Comparison of ENCODE assay signal across 9 mouse cellular contexts in genomic region chr14:59627142-59627680, GRCm38 (mm10). TPM values are rescaled to one million over a fixed set of nuclear protein-coding genes. Genes with fewer than 3 reads are reported as not detected.
DNase-seq lines count a peak whose midpoint lies in the region; ATAC-seq and TF ChIP-seq lines count a peak whose summit lies in the region.
"Had no signal": no experiment of that assay in that cellular context is flagged by ENCODE, and none has a peak within 500 bp of the region (broad histone marks: within the 10 kb centered on the region; RNA-seq: fewer than 3 reads in every experiment).

No protein-coding gene starts in this region.

- peaks cover 22% of the 10 kb centered on the region for H3K27me3 ChIP-seq in kidney, embryonic 16.5 days (ENCODE audit: insufficient read depth, low read length)
- H3K27me3 ChIP-seq in embryonic facial prominence, embryonic 14.5 days (replicated peaks; ENCODE audit: control insufficient read depth, insufficient read depth, low read length): peaks cover 16% of the 10 kb centered on the region; the same call in 1 of the 2 replicates
- H3K27me3 ChIP-seq in hindbrain, embryonic 15.5 days: peaks cover 7% of the 10 kb centered on the region; the same call in 1 of the 2 replicates
- peaks cover 19% of the 10 kb centered on the region for H3K27me3 ChIP-seq in myocyte (ENCODE audit: control insufficient read depth, insufficient read depth, insufficient read length)

- peak overlapping the region; percentile 49; the same call in 1 of the 2 replicates for H3K9ac ChIP-seq in kidney, embryonic 16.5 days (replicated peaks; ENCODE audit: low read length)
- H3K9ac ChIP-seq in embryonic facial prominence, embryonic 14.5 days (ENCODE audit: low read depth, low read length): peak overlapping the region; percentile 70
- H3K9ac ChIP-seq in hindbrain, embryonic 15.5 days: no peak overlapping the region

- ATAC-seq in kidney, embryonic 16.5 days (ENCODE audit: low FRiP score, low TSS enrichment): no peak
- ATAC-seq in embryonic facial prominence, embryonic 14.5 days (ENCODE audit: low read depth): no peak
- ATAC-seq in hindbrain, embryonic 15.5 days (ENCODE audit: low FRiP score, low read depth): no peak
- no peak for ATAC-seq in erythroid progenitor cell, adult 5-6 weeks (replicated peaks; ENCODE audit: low FRiP score, poor library complexity, severe bottlenecking)

- TF ChIP-seq POLR2A in myocyte (IDR thresholded peaks at IDR 0.05; ENCODE audit: insufficient read length, low read depth): no peak

- intact Hi-C loops in left cerebral cortex, postnatal 36 days (cut with DNase I): loop anchor here (5.0 kb wide), 1 partner anchor 315 kb away; no protein-coding TSS in a partner anchor

- H3K4me3 ChIP-seq in kidney, embryonic 16.5 days (ENCODE audit: low read length): peak overlapping the region; percentile 58
- H3K4me3 ChIP-seq in embryonic facial prominence, embryonic 14.5 days (ENCODE audit: low read depth, low read length): peak overlapping the region; percentile 67
- peak overlapping the region; percentile 62 for H3K4me3 ChIP-seq in hindbrain, embryonic 15.5 days
- peak overlapping the region; percentile 12 for H3K4me3 ChIP-seq in myocyte

- peak overlapping the region; percentile 74 for H3K4me2 ChIP-seq in kidney, embryonic 16.5 days (replicated peaks; ENCODE audit: low read depth, low read length)
- H3K4me2 ChIP-seq in embryonic facial prominence, embryonic 14.5 days (ENCODE audit: low read depth, low read length): peak overlapping the region; percentile 77
- peak overlapping the region; percentile 81 for H3K4me2 ChIP-seq in hindbrain, embryonic 15.5 days
- peak overlapping the region; percentile 16 for H3K4me2 ChIP-seq in myocyte (ENCODE audit: low read depth)

- WGBS in kidney, embryonic 16.5 days: 25% methylated on average over 9 of the region's 9 CpGs
- 29% methylated on average over 9 of the region's 9 CpGs for WGBS in embryonic facial prominence, embryonic 14.5 days
- 35% methylated on average over 9 of the region's 9 CpGs for WGBS in hindbrain, embryonic 15.5 days

- no peaks in the 10 kb centered on the region for H3K9me3 ChIP-seq in kidney, embryonic 16.5 days (ENCODE audit: low read length)
- no peaks in the 10 kb centered on the region for H3K9me3 ChIP-seq in embryonic facial prominence, embryonic 14.5 days (ENCODE audit: control insufficient read depth, low read length)
- H3K9me3 ChIP-seq in hindbrain, embryonic 15.5 days: no peaks in the 10 kb centered on the region

- peak overlapping the region; percentile 9; the same call in 1 of the 2 replicates for H3K27ac ChIP-seq in kidney, embryonic 16.5 days (ENCODE audit: low read length)
- H3K27ac ChIP-seq in embryonic facial prominence, embryonic 14.5 days (replicated peaks; ENCODE audit: low read depth, low read length): peak overlapping the region; percentile 74; the same call in 1 of the 2 replicates
- no peak overlapping the region for H3K27ac ChIP-seq in hindbrain, embryonic 15.5 days (replicated peaks)

- no peak for DNase-seq in kidney, adult 11 months
- no peak for DNase-seq in embryonic facial prominence, embryonic 14.5 days (ENCODE audit: low spot score)
- no peak for DNase-seq in left cerebral cortex, postnatal 36 days (ENCODE audit: low spot score in 2 of 2)
- DNase-seq in frontal cortex, postnatal 10 days (ENCODE audit: low spot score in 2 of 2): no peak

- H3ac ChIP-seq in myocyte (ENCODE audit: control insufficient read depth, insufficient read length): no peak overlapping the region

- no peaks in the 10 kb centered on the region for H3K36me3 ChIP-seq in kidney, embryonic 16.5 days (ENCODE audit: insufficient read depth, low read length)
- peaks cover 21% of the 10 kb centered on the region; the same call in 1 of the 2 replicates for H3K36me3 ChIP-seq in embryonic facial prominence, embryonic 14.5 days (ENCODE audit: control insufficient read depth, insufficient read depth, low read length)
- H3K36me3 ChIP-seq in hindbrain, embryonic 15.5 days: no peaks in the 10 kb centered on the region
- no peaks in the 10 kb centered on the region for H3K36me3 ChIP-seq in myocyte (ENCODE audit: control insufficient read depth, insufficient read depth)
- H3K36me3 ChIP-seq: G1E had no signal

- peaks cover 21% of the 10 kb centered on the region for H3K4me1 ChIP-seq in kidney, embryonic 16.5 days (ENCODE audit: insufficient read depth, low read length)
- 0 out of 2 replicates have a peak, but pooled peaks cover 4% of the 10 kb centered on the region for H3K4me1 ChIP-seq in embryonic facial prominence, embryonic 14.5 days (ENCODE audit: control insufficient read depth, insufficient read depth, low read length)
- H3K4me1 ChIP-seq in hindbrain, embryonic 15.5 days (replicated peaks): peaks cover 25% of the 10 kb centered on the region

- no peaks in the 10 kb centered on the region for H3K79me2 ChIP-seq in myocyte (ENCODE audit: control insufficient read depth, insufficient read depth)

TF ChIP-seq in myocyte, 11 proteins besides CTCF, POLR2A, EP300 and RAD21:
- TF ChIP-seq USF1 (IDR thresholded peaks at IDR 0.05; ENCODE audit: low read depth): no peak
- no peak for TF ChIP-seq REST (IDR thresholded peaks at IDR 0.05; ENCODE audit: insufficient read depth, insufficient read length)
- TF ChIP-seq MYOG (IDR thresholded peaks at IDR 0.05; ENCODE audit: control insufficient read depth in 1 of 3, insufficient read depth in 1 of 3, insufficient read length in 2 of 3, low read depth in 2 of 3): no peak
- TF ChIP-seq CEBPB (IDR thresholded peaks at IDR 0.05; ENCODE audit: insufficient read depth, poor library complexity, severe bottlenecking): no peak
- no peak for TF ChIP-seq E2F4 (IDR thresholded peaks at IDR 0.05; ENCODE audit: insufficient read depth)
- TF ChIP-seq POLR2AphosphoS2 (IDR thresholded peaks at IDR 0.05; ENCODE audit: insufficient read length, low read depth): no peak
- no peak for TF ChIP-seq MYOD1 (IDR thresholded peaks at IDR 0.05; ENCODE audit: control insufficient read depth in 1 of 3, insufficient read length in 2 of 3, low read depth in 2 of 3)
- no peak for TF ChIP-seq TCF12 (IDR thresholded peaks at IDR 0.05; ENCODE audit: insufficient read depth, poor library complexity, severe bottlenecking)
- TF ChIP-seq MAX (IDR thresholded peaks at IDR 0.05; ENCODE audit: low read depth): no peak
- no peak for TF ChIP-seq SRF (IDR thresholded peaks at IDR 0.05; ENCODE audit: control insufficient read depth, insufficient read length, low read depth)
- TF ChIP-seq TCF3 (IDR thresholded peaks at IDR 0.05; ENCODE audit: insufficient read length, low read depth): no peak

RNA-seq across cellular contexts. Expression of gene Shisa2, which starts 2.1 kb away (rescaled TPM):
- polyA plus RNA-seq in kidney, embryonic 16.5 days (2015; fragmentation: Nextera tagmentation; extraction: Ambion mirVana): 12.8 and 13.0 TPM in 2 replicates
- 33.9 and 36.5 TPM in 2 replicates for polyA plus RNA-seq in embryonic facial prominence, embryonic 14.5 days (2014; fragmentation: Nextera tagmentation; extraction: Ambion mirVana)
- polyA plus RNA-seq in hindbrain, embryonic 15.5 days (2015; fragmentation: Nextera tagmentation; extraction: Ambion mirVana): 5.4 and 5.6 TPM in 2 replicates
- polyA plus RNA-seq in myocyte (2012; fragmentation: generic; extraction: Trizol): 4.3 TPM
- total RNA-seq in left cerebral cortex, postnatal 36 days (2021): 1 to 10 TPM; 2.1 to 2.7 TPM
- total RNA-seq in erythroid progenitor cell, adult 5-6 weeks (2015; ENCODE audit: low replicate concordance): not detected in 2 replicates
- total RNA-seq in erythroid progenitor cell, adult 5-6 weeks (2017; ENCODE audit: low replicate concordance): not detected in 2 replicates

RNA-seq across cellular contexts. Expression of gene Cdadc1, which starts 29.5 kb away (rescaled TPM):
- polyA plus RNA-seq in kidney, embryonic 16.5 days (2015; fragmentation: Nextera tagmentation; extraction: Ambion mirVana): 38.9 and 41.7 TPM in 2 replicates
- polyA plus RNA-seq in embryonic facial prominence, embryonic 14.5 days (2014; fragmentation: Nextera tagmentation; extraction: Ambion mirVana): 32.1 and 33.1 TPM in 2 replicates
- polyA plus RNA-seq in hindbrain, embryonic 15.5 days (2015; fragmentation: Nextera tagmentation; extraction: Ambion mirVana): 30.1 and 32.4 TPM in 2 replicates
- 10.5 TPM for polyA plus RNA-seq in myocyte (2012; fragmentation: generic; extraction: Trizol)
- 10 to 100 TPM; 74.7 to 75.4 TPM for total RNA-seq in left cerebral cortex, postnatal 36 days (2021)
- total RNA-seq in erythroid progenitor cell, adult 5-6 weeks (2015; ENCODE audit: low replicate concordance): 17.2 and 20.9 TPM in 2 replicates
- 8.1 and 11.9 TPM in 2 replicates for total RNA-seq in erythroid progenitor cell, adult 5-6 weeks (2017; ENCODE audit: low replicate concordance)

Comparison
In these comparisons a context has a peak if more than half of its experiments do, and no peak if none do; other contexts are left out.
1. H3K4me2 ChIP-seq: peak in every context shown above with its lines; median percentile 81 in hindbrain, embryonic 15.5 days; 77 in embryonic facial prominence, embryonic 14.5 days; 74 in kidney, embryonic 16.5 days; 16 in myocyte.
2. H3K4me3 ChIP-seq: peak in every context shown above with its lines; median percentile 67 in embryonic facial prominence, embryonic 14.5 days; 62 in hindbrain, embryonic 15.5 days; 58 in kidney, embryonic 16.5 days; 12 in myocyte.